ENCODE assay signal across 26 mouse cellular contexts in the genomic region with DNA sequence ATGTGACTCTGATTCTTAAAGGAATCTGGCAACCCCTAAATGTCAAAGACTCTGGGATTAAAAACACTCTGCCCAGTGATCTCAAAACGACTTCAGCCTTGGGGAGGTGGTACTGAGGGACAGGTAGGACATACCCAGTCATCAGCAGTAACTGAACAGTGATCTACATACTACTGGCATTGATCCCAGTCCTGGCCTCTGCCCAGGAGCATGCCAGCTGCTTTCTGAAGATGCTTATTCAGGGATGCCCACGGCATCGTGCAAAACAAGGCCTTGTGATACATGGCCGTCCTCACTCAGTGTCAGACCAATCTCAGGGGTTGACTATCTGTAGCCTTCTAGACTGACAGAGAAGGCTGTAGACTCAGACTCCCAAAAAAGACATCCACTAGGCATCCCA.
"Had no signal": no experiment of that assay in that cellular context is flagged by ENCODE, and none has a peak within 500 bp of the region (broad histone marks: within the 10 kb centered on the region; RNA-seq: fewer than 3 reads in every experiment).

No protein-coding gene starts in this region.

- H3K4me1 ChIP-seq: heart, embryonic 13.5 days; heart, embryonic 15.5 days; hindbrain, embryonic 12.5 days; kidney, embryonic 15.5 days; limb, embryonic 13.5 days; liver, embryonic 12.5 days had no signal

- H3K9ac ChIP-seq: heart, embryonic 13.5 days; heart, embryonic 15.5 days; hindbrain, embryonic 12.5 days; hindbrain, embryonic 14.5 days; kidney, embryonic 15.5 days; limb, embryonic 13.5 days; limb, embryonic 15.5 days; liver, embryonic 12.5 days; liver, embryonic 14.5 days had no signal

- DNase-seq: gastrocnemius, adult 2 months; gastrocnemius, postnatal 10 days; gastrocnemius, postnatal 25 days; heart, adult 18-20 months; heart, postnatal 14 days; heart, postnatal 36 days; kidney, adult 11 months; kidney, adult 2 months; kidney, adult 9 months; kidney, postnatal 14 days; kidney, postnatal 36 days; layer of hippocampus, adult 9-11 months; layer of hippocampus, postnatal 36 days had no signal

- H3K27me3 ChIP-seq: heart, embryonic 13.5 days; heart, embryonic 15.5 days; hindbrain, embryonic 12.5 days; kidney, embryonic 15.5 days; limb, embryonic 13.5 days; limb, embryonic 15.5 days; liver, embryonic 12.5 days had no signal

- H3K4me3 ChIP-seq: gastrocnemius, adult 2 months; heart, embryonic 13.5 days; heart, embryonic 15.5 days; hindbrain, embryonic 12.5 days; kidney, embryonic 15.5 days; limb, embryonic 13.5 days; limb, embryonic 15.5 days; liver, embryonic 12.5 days had no signal

- H3K9me3 ChIP-seq: heart, embryonic 13.5 days; heart, embryonic 15.5 days; hindbrain, embryonic 12.5 days; kidney, embryonic 15.5 days; limb, embryonic 13.5 days; limb, embryonic 15.5 days; liver, embryonic 12.5 days had no signal

- H3K4me2 ChIP-seq: heart, embryonic 11.5 days; heart, embryonic 13.5 days; heart, embryonic 15.5 days; hindbrain, embryonic 12.5 days; hindbrain, embryonic 14.5 days; kidney, embryonic 15.5 days; limb, embryonic 13.5 days; limb, embryonic 15.5 days; liver, embryonic 12.5 days had no signal

- H3K27ac ChIP-seq: gastrocnemius, adult 2 months; heart, embryonic 13.5 days; heart, embryonic 15.5 days; hindbrain, embryonic 12.5 days; hindbrain, embryonic 14.5 days; kidney, embryonic 15.5 days; kidney, postnatal 0 days; limb, embryonic 13.5 days; limb, embryonic 15.5 days; liver, embryonic 12.5 days; liver, embryonic 14.5 days had no signal

- ATAC-seq: hindbrain, embryonic 16.5 days; intestine, embryonic 16.5 days; liver, embryonic 12.5 days had no signal
